Mouse (Mus musculus): ENCODE data around the gene Als2cr12. TPM values are rescaled to one million over a fixed set of nuclear protein-coding genes. Genes with fewer than 3 reads are reported as not detected.
"Not testable (repeated sequence)": the region's sequence is repeated elsewhere in the genome, so short reads cannot be mapped to it uniquely, and the experiment has no call there.

Als2cr12 gene
- polyA plus RNA-seq (2015; fragmentation: Nextera tagmentation; extraction: Ambion mirVana), result not detected in 2 replicates

- H3K4me1 ChIP-seq (replicated peaks); H3K9me3 ChIP-seq (replicated peaks); H3K27me3 ChIP-seq; H3K9ac ChIP-seq; H3K4me2 ChIP-seq; H3K4me3 ChIP-seq; H3K36me3 ChIP-seq; H3K27ac ChIP-seq; ATAC-seq (replicated peaks; ENCODE audit: insufficient number of reproducible peaks, insufficient read depth, low FRiP score, low read depth): not testable (repeated sequence)
- WGBS, result 81% methylated on average over 4 of the region's 4 CpGs
Observed at GRCm38 (mm10) chr1:58695810-58696209, at the start of gene Als2cr12. Gene Als2cr12 (minus strand): TSS chr1:58695989.

GRCm38 (mm10) chr1:58744645-58745044 is 48.9 kb upstream of the Als2cr12 start:
- Histone ChIP-seq H3K4me3 (no peak overlapping the region), H3K36me3 (peaks cover 91% of the 10 kb centered on the region), H3K9me3 (replicated peaks) (no peaks in the 10 kb centered on the region), H3K27me3 (no peaks in the 10 kb centered on the region), H3K4me1 (replicated peaks) (0 out of 2 replicates have a peak, but pooled peaks cover 3% of the 10 kb centered on the region), H3K9ac (no peak overlapping the region), H3K4me2 (no peak overlapping the region), H3K27ac (no peak overlapping the region)
- no peak for ATAC-seq (replicated peaks; ENCODE audit: insufficient number of reproducible peaks, insufficient read depth, low FRiP score, low read depth)
- 73% methylated on average over 7 of the region's 7 CpGs for WGBS

GRCm38 (mm10) chr1:58743252-58743651 is 47.5 kb upstream of the Als2cr12 start:
- Histone ChIP-seq H3K4me3 (no peak overlapping the region), H3K36me3 (peaks cover 84% of the 10 kb centered on the region), H3K9ac (no peak overlapping the region), H3K27ac (peak overlapping the region; percentile 33; the same call in 1 of the 2 replicates), H3K27me3 (no peaks in the 10 kb centered on the region), H3K9me3 (replicated peaks) (no peaks in the 10 kb centered on the region), H3K4me2 (no peak overlapping the region), H3K4me1 (replicated peaks) (0 out of 2 replicates have a peak, but pooled peaks cover 3% of the 10 kb centered on the region)
- 66% methylated on average over 6 of the region's 6 CpGs for WGBS
- no peak for ATAC-seq (replicated peaks; ENCODE audit: insufficient number of reproducible peaks, insufficient read depth, low FRiP score, low read depth)

GRCm38 (mm10) chr1:58742571-58743021 is 46.8 kb upstream of the Als2cr12 start:
- 0 out of 2 replicates have a peak, but pooled peaks cover 3% of the 10 kb centered on the region for H3K4me1 ChIP-seq (replicated peaks)
- H3K4me2 ChIP-seq, result no peak overlapping the region
- H3K4me3 ChIP-seq, result no peak overlapping the region
- H3K36me3 ChIP-seq, result peaks cover 82% of the 10 kb centered on the region
- no peak for ATAC-seq (replicated peaks; ENCODE audit: insufficient number of reproducible peaks, insufficient read depth, low FRiP score, low read depth)
- no peaks in the 10 kb centered on the region for H3K27me3 ChIP-seq
- peak overlapping the region; percentile 33; the same call in 1 of the 2 replicates for H3K27ac ChIP-seq
- WGBS, result 57% methylated on average over 5 of the region's 5 CpGs
- H3K9ac ChIP-seq, result no peak overlapping the region
- H3K9me3 ChIP-seq (replicated peaks), result no peaks in the 10 kb centered on the region

GRCm38 (mm10) chr1:58739529-58739928 is 43.7 kb upstream of the Als2cr12 start:
- Histone ChIP-seq H3K36me3 (peaks cover 74% of the 10 kb centered on the region), H3K9me3 (replicated peaks) (no peaks in the 10 kb centered on the region), H3K27ac (no peak overlapping the region), H3K27me3 (no peaks in the 10 kb centered on the region), H3K9ac (no peak overlapping the region), H3K4me1 (replicated peaks) (0 out of 2 replicates have a peak, but pooled peaks cover 3% of the 10 kb centered on the region), H3K4me2 (no peak overlapping the region), H3K4me3 (no peak overlapping the region)
- 84% methylated on average over 7 of the region's 7 CpGs for WGBS
- ATAC-seq (replicated peaks; ENCODE audit: insufficient number of reproducible peaks, insufficient read depth, low FRiP score, low read depth), result no peak

- 90% methylated on average over 22 of the region's 22 CpGs for WGBS
- H3K4me1 ChIP-seq (replicated peaks), result no peaks in the 10 kb centered on the region
- no peak overlapping the region for H3K4me3 ChIP-seq
- H3K36me3 ChIP-seq, result peaks cover 61% of the 10 kb centered on the region
- no peak for ATAC-seq (replicated peaks; ENCODE audit: insufficient number of reproducible peaks, insufficient read depth, low FRiP score, low read depth)
- no peaks in the 10 kb centered on the region for H3K27me3 ChIP-seq
- H3K4me2 ChIP-seq, result no peak overlapping the region
- no peaks in the 10 kb centered on the region for H3K9me3 ChIP-seq (replicated peaks)
- H3K9ac ChIP-seq, result no peak overlapping the region
- H3K27ac ChIP-seq, result no peak overlapping the region
Observed at GRCm38 (mm10) chr1:58736968-58737367, 41.2 kb upstream of the Als2cr12 start.

GRCm38 (mm10) chr1:58735962-58736361 is 40.2 kb upstream of the Als2cr12 start:
- H3K27me3 ChIP-seq, result no peaks in the 10 kb centered on the region
- H3K9ac ChIP-seq, result no peak overlapping the region
- no peak for ATAC-seq (replicated peaks; ENCODE audit: insufficient number of reproducible peaks, insufficient read depth, low FRiP score, low read depth)
- no peaks in the 10 kb centered on the region for H3K9me3 ChIP-seq (replicated peaks)
- WGBS, result 90% methylated on average over 7 of the region's 7 CpGs
- H3K27ac ChIP-seq, result no peak overlapping the region
- H3K4me2 ChIP-seq, result no peak overlapping the region
- H3K4me1 ChIP-seq (replicated peaks), result no peaks in the 10 kb centered on the region
- H3K4me3 ChIP-seq, result no peak overlapping the region
- peaks cover 59% of the 10 kb centered on the region for H3K36me3 ChIP-seq

GRCm38 (mm10) chr1:58734043-58734920 is 38.5 kb upstream of the Als2cr12 start:
- peaks cover 52% of the 10 kb centered on the region for H3K36me3 ChIP-seq
- ATAC-seq (replicated peaks; ENCODE audit: insufficient number of reproducible peaks, insufficient read depth, low FRiP score, low read depth), result no peak
- 88% methylated on average over 11 of the region's 11 CpGs for WGBS

GRCm38 (mm10) chr1:58733636-58734035 is 37.8 kb upstream of the Als2cr12 start:
- Histone ChIP-seq H3K4me3 (no peak overlapping the region), H3K4me1 (replicated peaks) (no peaks in the 10 kb centered on the region), H3K9me3 (replicated peaks) (no peaks in the 10 kb centered on the region), H3K36me3 (peaks cover 54% of the 10 kb centered on the region), H3K9ac (no peak overlapping the region), H3K4me2 (no peak overlapping the region), H3K27ac (no peak overlapping the region), H3K27me3 (no peaks in the 10 kb centered on the region)
- no peak for ATAC-seq (replicated peaks; ENCODE audit: insufficient number of reproducible peaks, insufficient read depth, low FRiP score, low read depth)
- 88% methylated on average over 2 of the region's 2 CpGs for WGBS

More at GRCm38 (mm10) chr1:58734043-58734920, 38.5 kb upstream of the Als2cr12 start:
- H3K27ac ChIP-seq, result no peak overlapping the region
- no peaks in the 10 kb centered on the region for H3K9me3 ChIP-seq (replicated peaks)
- no peak overlapping the region for H3K4me2 ChIP-seq
- H3K27me3 ChIP-seq, result no peaks in the 10 kb centered on the region
- H3K4me3 ChIP-seq, result no peak overlapping the region
- no peak overlapping the region for H3K9ac ChIP-seq
- H3K4me1 ChIP-seq (replicated peaks), result no peaks in the 10 kb centered on the region

- no peaks in the 10 kb centered on the region for H3K27me3 ChIP-seq
- WGBS, result 90% methylated on average over 3 of the region's 3 CpGs
- H3K9me3 ChIP-seq (replicated peaks), result no peaks in the 10 kb centered on the region
- peaks cover 12% of the 10 kb centered on the region for H3K4me1 ChIP-seq (replicated peaks)
- H3K36me3 ChIP-seq, result peaks cover 35% of the 10 kb centered on the region
- ATAC-seq (replicated peaks; ENCODE audit: insufficient number of reproducible peaks, insufficient read depth, low FRiP score, low read depth), result no peak
- no peak overlapping the region for H3K4me2 ChIP-seq
- no peak overlapping the region for H3K4me3 ChIP-seq
- H3K9ac ChIP-seq, result no peak overlapping the region
- H3K27ac ChIP-seq, result no peak overlapping the region
Observed at GRCm38 (mm10) chr1:58728590-58728868, 32.7 kb upstream of the Als2cr12 start.

GRCm38 (mm10) chr1:58727747-58728589 is 32.2 kb upstream of the Als2cr12 start:
- H3K27ac ChIP-seq, result no peak overlapping the region
- no peak overlapping the region for H3K9ac ChIP-seq
- H3K27me3 ChIP-seq, result no peaks in the 10 kb centered on the region
- 84% methylated on average over 10 of the region's 10 CpGs for WGBS
- H3K36me3 ChIP-seq, result peaks cover 32% of the 10 kb centered on the region
- peaks cover 17% of the 10 kb centered on the region for H3K4me1 ChIP-seq (replicated peaks)
- H3K4me3 ChIP-seq, result no peak overlapping the region
- H3K9me3 ChIP-seq (replicated peaks), result no peaks in the 10 kb centered on the region
- H3K4me2 ChIP-seq, result no peak overlapping the region
- ATAC-seq (replicated peaks; ENCODE audit: insufficient number of reproducible peaks, insufficient read depth, low FRiP score, low read depth), result no peak

Measured in heart, embryonic 15.5 days (tissue).